Mouse (Mus musculus) layer of hippocampus, postnatal 10 days (tissue): ENCODE measurements around the gene Plac1. TPM values are rescaled to one million over a fixed set of nuclear protein-coding genes. Genes with fewer than 3 reads are reported as not detected.
"Not testable (repeated sequence)": the region's sequence is repeated elsewhere in the genome, so short reads cannot be mapped to it uniquely, and the experiment has no call there.

ENCODE experiments used
- DNase-seq, 2 experiments: peaks; one replicate each; pipeline ENCODE4 v3.0.0; 2021; ENCODE audit warnings: low spot score in 2 of 2
- microRNA-seq, 2 experiments: library from miRNA; unstranded; fragments of <30 nt; microRNA quantifications; one replicate each; pipeline ENCODE4 v1.2.0; 2021
- total RNA-seq, 2 experiments: library from RNA; stranded (reverse); gene quantifications; 2 replicates each; pipeline ENCODE4 v1.2.3; 2021

Gene Plac1
- total RNA-seq, 2 experiments from 2014 or later, result not detected

DNA sequence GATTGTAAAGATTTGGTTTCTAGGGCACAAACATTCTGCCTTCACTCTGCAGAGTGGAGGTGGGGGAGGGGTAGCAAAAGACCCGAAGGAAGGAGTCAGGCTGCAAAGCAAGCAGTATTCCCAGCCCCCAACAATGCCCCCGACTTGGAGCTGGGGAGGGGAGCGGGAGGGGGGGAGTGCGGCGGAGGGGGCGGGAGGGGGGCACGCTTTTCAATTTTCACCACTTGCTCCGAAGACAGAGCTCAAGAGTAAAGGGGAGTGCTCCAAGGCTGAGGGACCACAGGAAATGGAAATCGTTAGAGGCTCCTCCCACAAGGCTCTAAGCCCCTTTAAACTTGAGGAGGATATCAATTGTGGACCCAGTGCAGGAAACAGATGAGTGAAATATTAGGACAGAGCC is 189.6 kb downstream of the Plac1 start:
- DNase-seq, result no peak

DNA sequence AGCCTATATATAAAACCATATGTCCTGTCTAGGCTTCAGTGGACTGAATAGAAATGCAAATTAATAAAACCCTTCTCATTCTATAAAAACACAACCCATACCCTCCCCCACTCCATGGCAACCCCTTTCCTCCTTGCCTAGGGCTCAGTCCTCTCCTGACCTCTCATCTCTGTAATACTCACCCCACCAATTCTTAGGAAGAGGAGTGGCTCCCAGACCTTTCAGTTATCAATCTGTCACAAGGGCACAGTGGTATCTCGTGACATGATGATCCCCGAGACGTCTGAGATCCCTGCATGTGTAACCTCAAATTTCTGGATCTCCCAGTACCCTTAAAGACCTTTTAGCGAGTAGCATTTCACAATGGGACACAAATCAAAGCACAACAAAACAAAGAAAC is 190.7 kb downstream of the Plac1 start:
- no peak for DNase-seq

DNA sequence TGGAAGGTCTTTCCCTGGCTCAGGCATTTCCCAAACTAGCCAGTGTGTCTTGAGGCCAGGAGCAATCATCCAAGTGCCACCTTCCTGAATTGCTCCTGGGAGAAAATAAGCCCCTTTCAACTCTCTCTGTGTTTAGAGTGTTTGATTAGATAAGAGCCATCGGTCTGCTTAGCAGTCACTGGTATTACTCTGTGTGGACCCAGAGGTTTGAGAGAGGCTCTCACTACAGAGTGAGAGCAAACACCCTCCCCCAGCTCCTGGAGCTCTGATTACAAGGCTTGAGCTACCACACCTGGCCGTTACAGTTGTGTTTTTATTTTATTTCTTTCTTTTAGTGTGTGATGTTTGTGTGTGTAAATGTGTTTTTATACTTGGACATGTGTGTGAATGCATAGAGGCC is 193.0 kb downstream of the Plac1 start:
- no peak for DNase-seq

DNA sequence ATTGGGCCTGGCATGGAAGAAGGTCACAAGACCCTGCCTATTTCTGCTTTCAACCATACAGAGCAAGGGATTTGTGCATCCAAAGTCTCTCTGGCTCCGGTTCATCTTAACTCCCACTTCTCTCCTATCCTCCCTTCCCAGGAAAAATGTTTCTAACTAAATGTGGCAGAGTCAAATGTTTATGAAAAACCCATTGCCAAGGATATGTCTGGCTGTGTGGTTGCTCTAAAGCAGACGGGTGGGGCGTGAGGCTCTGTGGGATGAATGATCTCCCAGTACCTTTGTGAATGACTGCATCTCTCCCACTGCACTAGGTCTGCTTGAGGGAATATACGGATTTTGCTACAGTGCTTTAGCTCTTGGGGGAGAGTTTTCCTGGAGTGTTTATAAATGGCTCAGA is 193.9 kb downstream of the Plac1 start:
- DNase-seq, result no peak

DNA sequence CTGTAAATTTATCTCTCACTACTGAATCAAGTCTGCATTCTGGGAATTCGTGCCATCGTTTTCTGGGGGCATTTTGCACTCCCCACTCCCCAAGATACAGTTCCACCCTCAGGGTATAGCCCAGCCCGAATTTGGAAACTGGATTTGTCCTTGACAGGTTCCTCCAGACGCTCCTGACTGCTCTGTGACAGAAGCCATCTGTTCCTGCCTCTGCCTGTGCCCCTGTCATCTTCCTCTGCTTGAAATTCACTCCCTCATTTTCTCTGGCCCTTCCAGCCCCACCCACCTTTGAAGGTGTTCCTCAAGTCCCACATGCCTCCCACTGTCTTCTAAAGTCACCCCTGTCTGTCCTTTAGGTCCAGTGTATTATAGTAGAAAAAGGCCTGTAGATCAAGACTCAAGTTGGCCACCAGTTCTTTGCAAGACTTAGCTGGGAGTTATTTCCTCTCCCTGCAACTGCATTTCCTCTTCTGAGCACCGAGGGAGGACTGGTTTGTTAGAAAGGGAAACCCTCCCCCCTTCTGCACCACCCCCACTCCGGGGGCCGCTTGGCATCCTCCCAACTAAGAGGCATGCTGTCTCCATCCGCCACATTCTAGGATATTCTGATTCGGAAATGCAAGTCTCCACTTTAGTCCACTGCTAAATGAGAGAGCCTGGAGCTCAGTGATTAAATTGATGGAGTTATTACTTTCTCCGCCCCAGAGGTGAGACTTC is 194.6 kb downstream of the Plac1 start:
- no peak for DNase-seq

DNA sequence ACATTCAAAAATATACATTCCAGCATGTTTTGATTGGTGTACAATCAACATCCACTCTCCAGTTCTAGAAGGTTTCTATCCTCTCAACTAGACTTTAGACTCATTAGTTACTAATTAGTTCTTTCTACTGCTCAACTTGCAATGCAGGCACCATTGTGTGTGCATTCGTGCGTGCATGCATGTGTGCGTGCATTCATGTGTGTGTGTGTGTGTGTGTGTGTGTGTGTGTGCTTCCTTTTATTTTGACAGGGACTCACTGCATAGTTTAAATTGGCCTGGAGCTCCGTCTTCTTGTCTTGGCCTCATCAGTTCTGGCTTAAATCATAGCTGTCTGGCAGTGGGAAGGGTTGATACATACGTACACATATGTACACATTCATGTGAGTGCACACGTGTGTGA is 198.9 kb downstream of the Plac1 start:
- no peak for DNase-seq

DNA sequence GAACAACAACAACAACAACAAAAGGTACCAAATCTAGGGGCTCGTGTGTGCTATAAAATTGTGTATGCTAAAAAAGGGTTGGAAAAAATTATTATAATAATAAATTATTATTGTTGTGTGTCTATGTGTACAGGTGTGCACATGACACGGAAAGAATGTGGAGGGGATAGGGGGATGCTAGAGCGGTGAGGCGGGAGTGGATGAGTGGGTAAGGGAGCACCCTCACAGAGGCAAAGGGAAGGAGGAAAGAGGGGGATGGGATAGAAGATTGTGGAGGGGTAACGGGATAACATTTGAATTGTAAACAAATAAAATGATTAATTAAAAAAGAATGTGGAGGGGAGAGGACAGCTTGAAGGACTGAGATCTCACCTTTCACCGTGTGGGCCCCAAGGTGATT is 199.8 kb downstream of the Plac1 start:
- no peak for DNase-seq

DNA sequence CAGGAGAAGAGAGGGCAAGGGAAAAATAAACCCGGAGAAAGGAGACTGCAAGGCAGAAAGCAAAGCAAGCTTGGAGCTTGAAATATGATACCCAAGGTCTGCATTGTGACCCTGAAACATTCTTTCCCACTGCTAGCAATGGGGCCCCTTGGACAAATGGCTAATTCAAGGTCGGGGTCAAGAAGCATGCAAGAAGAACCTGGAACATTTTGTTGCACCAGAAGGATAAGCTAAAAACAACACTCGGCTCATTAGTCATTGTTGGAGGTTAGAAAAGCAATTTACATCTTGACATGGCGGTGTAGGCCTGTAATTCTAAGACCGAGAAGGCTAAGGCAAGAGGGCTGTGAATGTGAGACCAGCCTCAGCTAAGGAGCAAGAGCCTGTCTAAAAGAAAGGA is 200.3 kb downstream of the Plac1 start:
- no peak for DNase-seq

DNA sequence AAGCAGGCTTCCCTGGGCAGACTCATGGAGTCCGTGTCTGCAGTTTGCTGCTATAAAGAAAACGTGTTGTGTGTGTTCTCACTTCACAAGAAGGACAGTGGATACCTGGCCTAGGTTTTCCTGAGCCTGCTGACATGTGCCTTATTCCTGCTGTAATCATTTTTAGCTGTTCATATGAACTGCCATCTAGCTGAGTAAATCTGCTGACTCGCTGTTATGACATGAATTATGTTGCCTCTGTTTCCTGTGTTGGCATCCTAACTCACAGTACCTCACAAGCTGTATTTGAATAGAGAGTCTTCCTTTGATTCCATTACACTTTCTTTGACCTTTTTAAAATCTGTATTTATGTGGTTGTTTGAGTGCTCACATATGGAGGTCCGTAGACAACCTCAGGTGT is 201.7 kb downstream of the Plac1 start:
- DNase-seq, result no peak

DNA sequence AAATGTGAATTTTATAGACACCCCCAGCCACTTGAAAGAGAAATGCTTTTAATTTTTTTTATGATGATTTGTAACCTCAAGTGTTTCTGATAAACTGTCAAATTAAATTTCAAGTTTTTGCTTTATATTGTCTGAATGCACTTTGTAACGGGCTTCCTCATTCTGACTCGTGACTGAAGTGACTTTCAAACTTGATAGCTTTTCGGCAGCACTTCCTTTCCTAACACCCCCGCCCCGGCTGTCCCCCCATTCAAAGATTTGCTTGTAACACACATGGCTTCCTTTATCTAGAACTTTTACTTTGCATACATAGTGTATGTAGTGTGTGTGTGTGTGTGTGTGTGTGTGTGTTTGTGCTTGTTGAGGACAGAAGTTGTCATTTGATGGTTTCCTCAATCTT is 210.4 kb downstream of the Plac1 start:
- DNase-seq, result no peak

DNA sequence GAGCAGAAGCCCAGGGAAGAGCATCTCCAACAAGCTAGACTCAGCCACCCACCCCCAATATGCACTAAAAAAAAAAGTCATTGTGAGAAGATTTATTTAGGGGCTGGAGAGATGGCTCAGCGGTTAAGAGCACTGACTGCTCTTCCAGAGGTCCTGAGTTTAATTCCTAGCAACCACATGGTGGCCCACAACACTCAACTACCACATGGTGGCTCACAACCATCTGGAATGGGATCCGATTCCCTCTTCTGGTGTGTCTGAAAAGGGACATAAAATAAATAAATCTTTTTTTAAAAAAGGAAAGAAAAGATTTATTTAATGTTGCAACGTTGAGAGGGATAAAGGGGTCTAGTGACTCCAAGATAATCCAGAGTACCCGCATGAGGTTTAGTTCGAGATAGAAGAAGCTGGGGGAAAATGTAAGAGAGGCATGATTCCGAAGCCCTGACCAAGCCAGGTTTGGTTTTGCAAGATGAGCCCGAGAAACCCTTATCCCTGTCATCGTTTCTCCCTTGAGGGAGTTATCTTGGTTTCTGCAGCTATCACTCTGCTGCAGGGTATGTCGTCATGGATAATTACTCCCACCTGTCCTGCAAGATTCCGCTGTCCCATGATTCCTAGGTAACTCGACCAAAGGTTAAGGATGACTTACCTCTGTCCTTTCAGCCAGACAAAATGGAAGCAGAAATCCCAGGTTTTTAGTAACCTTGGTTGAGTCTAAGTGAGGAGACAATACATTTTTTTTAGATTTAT is 214.3 kb downstream of the Plac1 start:
- no peak for DNase-seq

DNA sequence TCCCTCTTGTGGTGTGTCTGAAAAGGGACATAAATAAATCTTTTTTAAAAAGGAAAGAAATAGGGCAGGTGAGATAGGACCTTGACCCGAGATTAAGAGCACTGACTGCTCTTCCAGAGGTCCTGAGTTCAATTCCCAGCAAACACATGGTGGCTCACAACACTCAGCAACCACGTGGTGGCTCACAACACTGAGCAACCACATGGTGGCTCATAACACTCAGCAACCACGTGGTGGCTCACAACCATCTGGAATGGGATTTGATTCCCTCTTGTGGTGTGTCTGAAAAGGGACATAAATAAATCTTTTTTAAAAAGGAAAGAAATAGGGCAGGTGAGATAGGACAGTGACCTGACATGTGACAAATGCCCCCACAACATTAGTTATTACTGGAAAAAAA is 215.6 kb downstream of the Plac1 start:
- DNase-seq, result not testable (repeated sequence)

DNA sequence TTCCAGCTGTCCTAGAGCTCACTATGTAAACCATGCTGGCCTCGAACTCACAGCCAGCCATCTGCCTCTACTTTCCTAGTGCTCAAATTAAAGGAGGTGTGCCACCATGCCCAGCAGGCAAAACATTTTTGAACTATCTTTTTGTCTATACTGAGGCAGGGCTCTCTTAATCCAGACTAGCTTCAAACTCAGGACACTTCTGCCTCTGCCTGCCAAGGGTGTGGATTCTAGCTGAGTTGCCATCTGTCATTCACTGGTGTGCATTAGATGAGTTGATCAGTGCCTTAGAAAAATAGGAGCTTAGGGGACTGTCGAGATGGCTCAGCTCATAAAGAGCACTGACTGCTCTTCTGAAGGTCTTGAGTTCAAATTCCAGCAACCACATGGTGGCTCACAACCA is 216.9 kb downstream of the Plac1 start:
- no peak for DNase-seq

Small RNAs within 50 kb of the gene (microRNA-seq; reads per million reads assigned to microRNA genes)
- gene Mir322 (1,310 to 1,773 reads per million in 2 experiments), gene Mir351 (1,031 to 2,639 reads per million in 2 experiments), gene Mir450-1 (0.20 to 0.67 reads per million in 2 experiments), gene Mir450-2 (0 to 0.67 reads per million in 2 experiments), gene Mir450b (8.0 to 14.3 reads per million in 2 experiments), gene Mir503 (69.7 to 92.1 reads per million in 2 experiments), gene Mir542 (63.2 to 108 reads per million in 2 experiments)

Other genes starting within 250 kb of the Plac1 start
- gene Fam122b, start 29.7 kb upstream of the Plac1 start, total RNA-seq, result 1 to 10 TPM; 2.6 to 3.4 TPM
- not detected for gene Fam122c, start 33.3 kb upstream of the Plac1 start, total RNA-seq
- gene Mospd1, start 130.4 kb upstream of the Plac1 start, total RNA-seq, result 10 to 100 TPM; 12.7 to 15.1 TPM
- gene Etd, start 194.8 kb upstream of the Plac1 start, total RNA-seq, result not detected